Comparison of ENCODE assay signal across 9 mouse cellular contexts in genomic region chr15:98776280-98777004, GRCm38 (mm10). TPM values are rescaled to one million over a fixed set of nuclear protein-coding genes. Genes with fewer than 3 reads are reported as not detected.
DNase-seq lines count a peak whose midpoint lies in the region; ATAC-seq lines count a peak whose summit lies in the region.
"Had no signal": no experiment of that assay in that cellular context is flagged by ENCODE, and none has a peak within 500 bp of the region (broad histone marks: within the 10 kb centered on the region; RNA-seq: fewer than 3 reads in every experiment).

No protein-coding gene starts in this region.

- no peaks in the 10 kb centered on the region for H3K9me3 ChIP-seq in hindbrain, embryonic 12.5 days (replicated peaks)
- no peaks in the 10 kb centered on the region for H3K9me3 ChIP-seq in limb, embryonic 15.5 days
- no peaks in the 10 kb centered on the region for H3K9me3 ChIP-seq in neural tube, embryonic 12.5 days

- peaks cover 46% of the 10 kb centered on the region for H3K4me1 ChIP-seq in hindbrain, embryonic 12.5 days
- H3K4me1 ChIP-seq in limb, embryonic 15.5 days, result peaks cover 64% of the 10 kb centered on the region
- H3K4me1 ChIP-seq in neural tube, embryonic 12.5 days, result peaks cover 47% of the 10 kb centered on the region

- peak overlapping the region; percentile 19 for H3K4me3 ChIP-seq in hindbrain, embryonic 12.5 days
- peak overlapping the region; percentile 37 for H3K4me3 ChIP-seq in limb, embryonic 15.5 days
- H3K4me3 ChIP-seq in neural tube, embryonic 12.5 days, result peak overlapping the region; percentile 27

- intact Hi-C loops in left cerebral cortex, postnatal 14 days (cut with DNase I), result no loop called here

- peaks cover 100% of the 10 kb centered on the region for H3K27me3 ChIP-seq in hindbrain, embryonic 12.5 days
- peaks cover 99% of the 10 kb centered on the region for H3K27me3 ChIP-seq in limb, embryonic 15.5 days
- peaks cover 99% of the 10 kb centered on the region for H3K27me3 ChIP-seq in neural tube, embryonic 12.5 days (replicated peaks)

- no peak overlapping the region for H3K27ac ChIP-seq in hindbrain, embryonic 12.5 days
- H3K27ac ChIP-seq in limb, embryonic 15.5 days, result peak overlapping the region; percentile 75
- no peak overlapping the region for H3K27ac ChIP-seq in neural tube, embryonic 12.5 days
- H3K27ac ChIP-seq: macrophage had no signal

- WGBS in hindbrain, embryonic 12.5 days, result 1% methylated on average over 62 of the region's 62 CpGs
- 1% methylated on average over 62 of the region's 62 CpGs for WGBS in limb, embryonic 15.5 days
- under 1% methylated on average over 62 of the region's 62 CpGs for WGBS in neural tube, embryonic 12.5 days

- peak overlapping the region; percentile 46 for H3K4me2 ChIP-seq in hindbrain, embryonic 12.5 days (replicated peaks)
- peak overlapping the region; percentile 49 for H3K4me2 ChIP-seq in limb, embryonic 15.5 days
- peak overlapping the region; percentile 53 for H3K4me2 ChIP-seq in neural tube, embryonic 12.5 days (replicated peaks)

- 0 out of 2 replicates have a peak overlapping the region, but pooled peaks have one; percentile 10 for H3K9ac ChIP-seq in hindbrain, embryonic 12.5 days
- H3K9ac ChIP-seq in limb, embryonic 15.5 days, result 0 out of 2 replicates have a peak overlapping the region, but pooled peaks have one; percentile 17
- H3K9ac ChIP-seq in neural tube, embryonic 12.5 days, result peak overlapping the region; percentile 17; the same call in 1 of the 2 replicates

- no peaks in the 10 kb centered on the region for H3K36me3 ChIP-seq in hindbrain, embryonic 12.5 days
- H3K36me3 ChIP-seq in limb, embryonic 15.5 days, result no peaks in the 10 kb centered on the region
- no peaks in the 10 kb centered on the region for H3K36me3 ChIP-seq in neural tube, embryonic 12.5 days

- no peak for DNase-seq in frontal cortex, postnatal 36 days (ENCODE audit: low spot score in 2 of 2)
- DNase-seq in ZHBTc4 (ENCODE audit: low read depth, low spot score), result peak; percentile 67
- no peak for DNase-seq in left cerebral cortex, postnatal 14 days (ENCODE audit: low spot score in 2 of 2)

- ATAC-seq in frontal cortex, adult (ENCODE audit: low TSS enrichment), result peak; percentile 48; the same call in 1 of the 2 replicates
- peak; percentile 56 for ATAC-seq in hindbrain, embryonic 12.5 days (ENCODE audit: low FRiP score)
- ATAC-seq in limb, embryonic 15.5 days (ENCODE audit: insufficient number of reproducible peaks, low FRiP score, low TSS enrichment, low read depth), result 0 out of 2 replicates have a peak, but pooled peaks have one; percentile 25
- peak; percentile 23; the same call in 1 of the 2 replicates for ATAC-seq in neural tube, embryonic 12.5 days (ENCODE audit: low FRiP score, low read depth)
- no peak for ATAC-seq in monocyte, adult 5-6 weeks (replicated peaks; ENCODE audit: insufficient number of reproducible peaks, low FRiP score, low TSS enrichment, poor library complexity, severe bottlenecking)

RNA-seq across cellular contexts. Expression of gene Wnt10b, which starts 1.5 kb away (rescaled TPM):
- polyA plus RNA-seq in hindbrain, embryonic 12.5 days (2016; fragmentation: Nextera tagmentation; extraction: Ambion mirVana), result 0.59 and 0.91 TPM in 2 replicates
- 6.0 and 7.0 TPM in 2 replicates for polyA plus RNA-seq in limb, embryonic 15.5 days (2015; fragmentation: Nextera tagmentation; extraction: Ambion mirVana)
- polyA plus RNA-seq in neural tube, embryonic 12.5 days (2016; fragmentation: Nextera tagmentation; extraction: Ambion mirVana), result 0.26 and 0.53 TPM in 2 replicates
- total RNA-seq in left cerebral cortex, postnatal 14 days (2021), result under 1 TPM; 0.55 to 0.75 TPM
- total RNA-seq in monocyte, adult 5-6 weeks (2017), result not detected in 3 replicates
- polyA plus RNA-seq: macrophage had no signal

RNA-seq across cellular contexts. Expression of gene Wnt1, which starts 13.2 kb away (rescaled TPM):
- 8.4 and 8.6 TPM in 2 replicates for polyA plus RNA-seq in hindbrain, embryonic 12.5 days (2016; fragmentation: Nextera tagmentation; extraction: Ambion mirVana)
- polyA plus RNA-seq in limb, embryonic 15.5 days (2015; fragmentation: Nextera tagmentation; extraction: Ambion mirVana), result 0.06 and 0.14 TPM in 2 replicates
- polyA plus RNA-seq in neural tube, embryonic 12.5 days (2016; fragmentation: Nextera tagmentation; extraction: Ambion mirVana), result 7.5 and 12.3 TPM in 2 replicates
- not detected for total RNA-seq in left cerebral cortex, postnatal 14 days (2021)
- not detected in 3 replicates for total RNA-seq in monocyte, adult 5-6 weeks (2017)
- polyA plus RNA-seq: macrophage had no signal

RNA-seq across cellular contexts. Expression of gene Arf3, which starts 13.4 kb away (rescaled TPM):
- 65.1 and 65.2 TPM in 2 replicates for polyA plus RNA-seq in hindbrain, embryonic 12.5 days (2016; fragmentation: Nextera tagmentation; extraction: Ambion mirVana)
- 41.7 and 49.3 TPM in 2 replicates for polyA plus RNA-seq in limb, embryonic 15.5 days (2015; fragmentation: Nextera tagmentation; extraction: Ambion mirVana)
- 69.7 and 77.4 TPM in 2 replicates for polyA plus RNA-seq in neural tube, embryonic 12.5 days (2016; fragmentation: Nextera tagmentation; extraction: Ambion mirVana)
- total RNA-seq in left cerebral cortex, postnatal 14 days (2021), result 100 to 1,000 TPM; 729 to 796 TPM
- 27.4 to 48.6 TPM (median 30.8 TPM) in 3 replicates for total RNA-seq in monocyte, adult 5-6 weeks (2017)

RNA-seq across cellular contexts. Expression of gene Ddn, which starts 32.8 kb away (rescaled TPM):
- polyA plus RNA-seq in hindbrain, embryonic 12.5 days (2016; fragmentation: Nextera tagmentation; extraction: Ambion mirVana), result 0.56 and 0.65 TPM in 2 replicates
- polyA plus RNA-seq in limb, embryonic 15.5 days (2015; fragmentation: Nextera tagmentation; extraction: Ambion mirVana), result 0.15 TPM in 1 of 2 replicates, not detected in the other
- polyA plus RNA-seq in neural tube, embryonic 12.5 days (2016; fragmentation: Nextera tagmentation; extraction: Ambion mirVana), result 0.47 and 0.82 TPM in 2 replicates
- total RNA-seq in left cerebral cortex, postnatal 14 days (2021), result 100 to 1,000 TPM; 421 to 445 TPM
- not detected in 3 replicates for total RNA-seq in monocyte, adult 5-6 weeks (2017)
- polyA plus RNA-seq: macrophage had no signal

RNA-seq across cellular contexts. Expression of gene Fkbp11, which starts 48.4 kb away (rescaled TPM):
- 14.3 and 15.1 TPM in 2 replicates for polyA plus RNA-seq in hindbrain, embryonic 12.5 days (2016; fragmentation: Nextera tagmentation; extraction: Ambion mirVana)
- polyA plus RNA-seq in limb, embryonic 15.5 days (2015; fragmentation: Nextera tagmentation; extraction: Ambion mirVana), result 90.0 and 101 TPM in 2 replicates
- 7.7 and 8.9 TPM in 2 replicates for polyA plus RNA-seq in neural tube, embryonic 12.5 days (2016; fragmentation: Nextera tagmentation; extraction: Ambion mirVana)
- total RNA-seq in left cerebral cortex, postnatal 14 days (2021), result 1 to 10 TPM; 2.7 to 3.4 TPM
- 0.11 to 2.2 TPM in 2 of 3 replicates, not detected in the other for total RNA-seq in monocyte, adult 5-6 weeks (2017)
